Mouse (Mus musculus): Measurements from ENCODE around the gene Rpl11. TPM values are rescaled to one million over a fixed set of nuclear protein-coding genes. Genes with fewer than 3 reads are reported as not detected.
"Not testable (repeated sequence)": the region's sequence is repeated elsewhere in the genome, so short reads cannot be mapped to it uniquely, and the experiment has no call there.

Rpl11 gene
- polyA plus RNA-seq, 1 experiment from 2014 or later = 390 TPM

DNA sequence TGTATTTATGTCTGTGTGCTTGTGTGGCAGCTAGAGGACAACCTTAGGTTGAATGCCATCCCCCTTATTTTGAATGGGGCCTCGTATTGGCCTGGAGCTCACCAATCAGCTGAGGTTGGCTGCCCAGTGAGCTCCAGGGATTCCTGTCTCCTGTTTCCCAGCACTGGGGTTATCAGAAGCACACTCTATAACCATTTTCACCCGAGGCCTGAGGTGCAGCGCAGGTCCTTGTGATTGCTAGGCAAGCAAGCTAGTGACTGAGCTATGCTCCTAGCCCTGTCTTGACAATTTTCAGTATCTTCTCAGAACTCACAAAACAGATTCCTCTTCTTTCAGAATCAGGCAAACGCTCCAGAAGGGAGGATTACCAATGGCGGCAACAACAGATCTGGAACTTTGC, 68.7 kb downstream of the Rpl11 start:
- Histone ChIP-seq H3K27me3 (ENCODE audit: control insufficient read depth, insufficient read depth, low read length) (no peaks in the 10 kb centered on the region), H3K4me3 (ENCODE audit: low read depth, low read length) (no peak overlapping the region), H3K9me3 (ENCODE audit: control insufficient read depth, low read length) (no peaks in the 10 kb centered on the region), H3K9ac (ENCODE audit: low read length) (no peak overlapping the region), H3K4me1 (ENCODE audit: control insufficient read depth, insufficient read depth, low read length) (peaks cover 10% of the 10 kb centered on the region), H3K4me2 (no peak overlapping the region), H3K27ac (ENCODE audit: low read depth, low read length) (no peak overlapping the region), H3K36me3 (ENCODE audit: control insufficient read depth, insufficient read depth, low read length) (peaks cover 7% of the 10 kb centered on the region; the same call in 1 of the 2 replicates)
- ATAC-seq (ENCODE audit: low FRiP score) (no peak), DNase-seq (ENCODE audit: low spot score, missing footprints) (peak; percentile 65)
- WGBS = 93% methylated on average over 5 of the region's 5 CpGs

DNA sequence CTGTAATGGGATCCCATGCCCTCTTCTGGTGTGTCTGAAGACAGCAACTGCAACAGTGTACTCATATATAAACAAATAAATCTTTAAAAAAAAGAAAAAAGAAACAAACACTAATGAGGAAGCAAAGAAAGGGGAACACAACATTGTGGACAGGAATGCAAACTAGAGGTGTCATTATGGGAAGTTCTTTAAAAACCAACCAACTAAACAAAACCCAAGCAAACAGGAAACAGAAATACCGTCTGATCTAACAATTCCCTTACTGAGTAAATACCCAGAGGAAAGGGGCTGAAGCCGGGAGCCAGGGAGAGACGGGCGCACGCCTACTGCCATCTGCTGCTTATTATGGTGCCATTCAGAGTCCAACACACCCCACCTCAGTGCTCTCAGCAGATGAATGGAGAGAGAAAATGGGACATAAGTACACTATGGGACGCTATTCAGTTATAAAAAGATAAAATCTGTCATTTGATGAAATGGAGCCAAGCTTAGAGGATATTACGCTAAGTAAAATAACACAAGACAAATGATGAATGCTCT, 71.6 kb downstream of the Rpl11 start:
- ATAC-seq (ENCODE audit: low FRiP score) = no peak
- 88% methylated on average over 7 of the region's 7 CpGs for WGBS

DNA sequence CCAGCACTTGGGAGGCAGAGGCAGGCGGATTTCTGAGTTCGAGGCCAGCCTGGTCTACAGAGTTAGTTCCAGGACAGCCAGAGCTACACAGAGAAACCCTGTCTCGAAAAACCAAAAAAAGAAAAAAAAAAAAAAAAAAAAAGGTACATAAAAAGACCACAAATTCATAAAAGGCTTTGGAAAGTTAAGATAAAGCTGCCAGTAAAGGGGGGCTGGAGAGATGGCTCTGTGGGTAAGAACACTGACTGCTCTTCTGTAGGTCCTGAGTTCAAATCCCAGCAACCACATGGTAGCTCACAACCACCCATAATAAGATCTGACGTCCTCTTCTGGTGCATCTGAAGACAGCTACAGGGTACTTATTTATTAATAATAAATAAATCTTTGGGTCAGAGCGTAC, 73.0 kb downstream of the Rpl11 start:
- 97% methylated on average over 5 of the region's 5 CpGs for WGBS
- peak; percentile 19 for DNase-seq (ENCODE audit: low spot score, missing footprints)
- not testable (repeated sequence) for H3K9ac ChIP-seq (ENCODE audit: low read length); H3K36me3 ChIP-seq (ENCODE audit: control insufficient read depth, insufficient read depth, low read length); H3K27ac ChIP-seq (ENCODE audit: low read depth, low read length); H3K27me3 ChIP-seq (ENCODE audit: control insufficient read depth, insufficient read depth, low read length); ATAC-seq (ENCODE audit: low FRiP score); H3K4me1 ChIP-seq (ENCODE audit: control insufficient read depth, insufficient read depth, low read length); H3K9me3 ChIP-seq (ENCODE audit: control insufficient read depth, low read length); H3K4me2 ChIP-seq; H3K4me3 ChIP-seq (ENCODE audit: low read depth, low read length)

More for the DNA sequence above, 71.6 kb downstream of the Rpl11 start:
- Histone ChIP-seq H3K36me3 (ENCODE audit: control insufficient read depth, insufficient read depth, low read length) (peaks cover 7% of the 10 kb centered on the region; the same call in 1 of the 2 replicates), H3K4me3 (ENCODE audit: low read depth, low read length) (no peak overlapping the region), H3K4me2 (no peak overlapping the region), H3K9ac (ENCODE audit: low read length) (no peak overlapping the region), H3K9me3 (ENCODE audit: control insufficient read depth, low read length) (no peaks in the 10 kb centered on the region), H3K4me1 (ENCODE audit: control insufficient read depth, insufficient read depth, low read length) (peaks cover 8% of the 10 kb centered on the region), H3K27ac (ENCODE audit: low read depth, low read length) (no peak overlapping the region), H3K27me3 (ENCODE audit: control insufficient read depth, insufficient read depth, low read length) (no peaks in the 10 kb centered on the region)
- DNase-seq (ENCODE audit: low spot score, missing footprints) = peak; percentile 65

Other genes starting within 250 kb of the Rpl11 start
- gene Srsf10, start 197.7 kb downstream of the Rpl11 start, polyA plus RNA-seq (2014; fragmentation: Nextera tagmentation; extraction: Ambion mirVana) = 434 and 444 TPM in 2 replicates
- 258 and 259 TPM in 2 replicates for gene Pnrc2, start 179.6 kb downstream of the Rpl11 start, polyA plus RNA-seq (2014; fragmentation: Nextera tagmentation; extraction: Ambion mirVana)
- 0.41 and 0.63 TPM in 2 replicates for gene Cnr2, start 158.0 kb downstream of the Rpl11 start, polyA plus RNA-seq (2014; fragmentation: Nextera tagmentation; extraction: Ambion mirVana)
- gene Fuca1, start 132.7 kb downstream of the Rpl11 start, polyA plus RNA-seq (2014; fragmentation: Nextera tagmentation; extraction: Ambion mirVana) = 43.0 and 48.1 TPM in 2 replicates
- gene Hmgcl, start 107.0 kb downstream of the Rpl11 start, polyA plus RNA-seq (2014; fragmentation: Nextera tagmentation; extraction: Ambion mirVana) = 55.1 and 62.9 TPM in 2 replicates
- gene Gale, start 89.7 kb downstream of the Rpl11 start, polyA plus RNA-seq (2014; fragmentation: Nextera tagmentation; extraction: Ambion mirVana) = 25.6 and 27.0 TPM in 2 replicates
- 136 and 144 TPM in 2 replicates for gene Lypla2, start 80.8 kb downstream of the Rpl11 start, polyA plus RNA-seq (2014; fragmentation: Nextera tagmentation; extraction: Ambion mirVana)
- gene Pithd1, start 66.2 kb downstream of the Rpl11 start, polyA plus RNA-seq (2014; fragmentation: Nextera tagmentation; extraction: Ambion mirVana) = 64.8 and 65.8 TPM in 2 replicates
- gene Eloa, start 31.7 kb downstream of the Rpl11 start, polyA plus RNA-seq (2014; fragmentation: Nextera tagmentation; extraction: Ambion mirVana) = 42.8 and 43.6 TPM in 2 replicates
- gene Id3, start 90.1 kb upstream of the Rpl11 start, polyA plus RNA-seq (2014; fragmentation: Nextera tagmentation; extraction: Ambion mirVana) = 500 and 543 TPM in 2 replicates
- gene E2f2, start 119.0 kb upstream of the Rpl11 start, polyA plus RNA-seq (2014; fragmentation: Nextera tagmentation; extraction: Ambion mirVana) = 6.8 and 8.0 TPM in 2 replicates
- 2.8 and 3.2 TPM in 2 replicates for gene Asap3, start 152.9 kb upstream of the Rpl11 start, polyA plus RNA-seq (2014; fragmentation: Nextera tagmentation; extraction: Ambion mirVana)
- gene Tcea3, start 194.3 kb upstream of the Rpl11 start, polyA plus RNA-seq (2014; fragmentation: Nextera tagmentation; extraction: Ambion mirVana) = 1.5 and 1.7 TPM in 2 replicates
- 29.7 and 31.4 TPM in 2 replicates for gene Zfp46, start 231.3 kb upstream of the Rpl11 start, polyA plus RNA-seq (2014; fragmentation: Nextera tagmentation; extraction: Ambion mirVana)